Mouse (Mus musculus) cerebellum, postnatal 10 days (tissue): ENCODE measurements at regions not wholly inside any gene's neighbourhood (a gene's known extent, or its start where the extent isn't known, plus 50 kb on each side); places are given as distances from the start of the nearest gene placed in this dataset.
A peak's percentile ranks its signal among the peaks of the same experiment; 100 is the strongest.

Experiments
- DNase-seq, 2 experiments: peaks; one replicate each; pipeline ENCODE4 v3.0.0; 2021; ENCODE audit warnings: mixed read lengths in 2 of 2

DNA sequence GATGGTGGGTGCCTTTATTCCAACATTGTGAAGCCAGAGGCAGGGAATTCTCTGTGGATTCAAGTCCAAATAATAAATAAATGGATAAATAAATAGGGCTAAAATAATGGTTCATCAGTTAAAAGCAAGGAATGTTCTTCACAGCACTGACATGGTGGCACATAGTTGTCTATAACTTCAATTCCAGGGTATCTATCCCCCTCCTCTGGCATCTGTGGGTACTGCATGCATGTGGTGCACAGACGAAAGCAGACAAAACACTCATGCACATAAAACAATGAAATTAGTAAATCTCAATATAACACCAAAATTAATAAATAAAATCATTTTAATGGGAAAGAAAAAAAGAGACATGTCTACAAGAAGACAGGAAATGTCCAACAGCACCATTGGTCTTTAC, 54.3 kb upstream of the Ppt1 start:
- peak; percentile 2 to 6 for DNase-seq
